Mouse (Mus musculus) layer of hippocampus, adult 18-20 months (tissue): ENCODE results near the gene BC030867. TPM values are rescaled to one million over a fixed set of nuclear protein-coding genes. Genes with fewer than 3 reads are reported as not detected.
"Not testable (repeated sequence)": the region's sequence is repeated elsewhere in the genome, so short reads cannot be mapped to it uniquely, and the experiment has no call there.

Experiments used
- DNase-seq, 2 experiments: peaks; one replicate each; pipeline ENCODE4 v3.0.0; 2022; ENCODE audit warnings: low spot score in 2 of 2
- total RNA-seq, 2 experiments: library from RNA; stranded (reverse); gene quantifications; 2 replicates each; pipeline ENCODE4 v1.2.3; 2021

BC030867 gene
- total RNA-seq, 2 experiments from 2014 or later: 0.86 to 1.8 TPM

GRCm38 (mm10) chr11:102249351-102250090 is 839 bp downstream of the BC030867 start:
- no peak for DNase-seq

GRCm38 (mm10) chr11:102257514-102257913 is 8.8 kb downstream of the BC030867 start:
- peak in 1 of 2 experiments; percentile 20 for DNase-seq

- no peak for DNase-seq
Measured at GRCm38 (mm10) chr11:102258095-102258494, 9.4 kb downstream of the BC030867 start.

GRCm38 (mm10) chr11:102258521-102258920 is 9.8 kb downstream of the BC030867 start:
- DNase-seq: no peak

GRCm38 (mm10) chr11:102263211-102263610 is 14.5 kb downstream of the BC030867 start:
- DNase-seq: no peak

GRCm38 (mm10) chr11:102265816-102266215 is 17.1 kb downstream of the BC030867 start:
- DNase-seq: no peak

- DNase-seq: no peak
Measured at GRCm38 (mm10) chr11:102266631-102267355, 18.1 kb downstream of the BC030867 start.

- DNase-seq: peak; percentile 50 to 81
Measured at GRCm38 (mm10) chr11:102267480-102267879, 18.8 kb downstream of the BC030867 start.

- no peak for DNase-seq
Measured at GRCm38 (mm10) chr11:102268520-102269244, 20.0 kb downstream of the BC030867 start, which contains the start of gene Asb16. Gene Asb16, plus strand, starts transcription at chr11:102268743.

GRCm38 (mm10) chr11:102276411-102276915 is 27.8 kb downstream of the BC030867 start:
- DNase-seq: no peak

- DNase-seq: no peak
Measured at GRCm38 (mm10) chr11:102277754-102278153, 29.1 kb downstream of the BC030867 start.

- no peak for DNase-seq
Measured at GRCm38 (mm10) chr11:102279595-102279994, 30.9 kb downstream of the BC030867 start.

- DNase-seq: not testable (repeated sequence)
Measured at GRCm38 (mm10) chr11:102280267-102280666, 31.6 kb downstream of the BC030867 start.

- no peak for DNase-seq
Measured at GRCm38 (mm10) chr11:102283922-102284321, 35.2 kb downstream of the BC030867 start.

- peak; percentile 92 to 99 for DNase-seq
Measured at GRCm38 (mm10) chr11:102284501-102285094, 35.9 kb downstream of the BC030867 start, which contains the start of gene Tmub2. Gene Tmub2, plus strand, starts transcription at chr11:102284931.

- DNase-seq: no peak
Measured at GRCm38 (mm10) chr11:102285095-102285834, 36.6 kb downstream of the BC030867 start.

- DNase-seq: no peak
Measured at GRCm38 (mm10) chr11:102287485-102287884, 38.8 kb downstream of the BC030867 start.

- no peak for DNase-seq
Measured at GRCm38 (mm10) chr11:102288027-102288804, 39.5 kb downstream of the BC030867 start.

GRCm38 (mm10) chr11:102288913-102289312 is 40.2 kb downstream of the BC030867 start:
- DNase-seq: no peak
